Mouse (Mus musculus) liver, adult (tissue): Measurements from ENCODE around the gene Cdx2.

ENCODE experiments used
- GATA4 ChIP-seq: IDR thresholded peaks from 2 replicates; pipeline ENCODE4 v1.6.1; 2014; ENCODE audit warnings: mild to moderate bottlenecking, low read length; ENCODE audit not compliant: insufficient replicate concordance

The Cdx2 gene

DNA sequence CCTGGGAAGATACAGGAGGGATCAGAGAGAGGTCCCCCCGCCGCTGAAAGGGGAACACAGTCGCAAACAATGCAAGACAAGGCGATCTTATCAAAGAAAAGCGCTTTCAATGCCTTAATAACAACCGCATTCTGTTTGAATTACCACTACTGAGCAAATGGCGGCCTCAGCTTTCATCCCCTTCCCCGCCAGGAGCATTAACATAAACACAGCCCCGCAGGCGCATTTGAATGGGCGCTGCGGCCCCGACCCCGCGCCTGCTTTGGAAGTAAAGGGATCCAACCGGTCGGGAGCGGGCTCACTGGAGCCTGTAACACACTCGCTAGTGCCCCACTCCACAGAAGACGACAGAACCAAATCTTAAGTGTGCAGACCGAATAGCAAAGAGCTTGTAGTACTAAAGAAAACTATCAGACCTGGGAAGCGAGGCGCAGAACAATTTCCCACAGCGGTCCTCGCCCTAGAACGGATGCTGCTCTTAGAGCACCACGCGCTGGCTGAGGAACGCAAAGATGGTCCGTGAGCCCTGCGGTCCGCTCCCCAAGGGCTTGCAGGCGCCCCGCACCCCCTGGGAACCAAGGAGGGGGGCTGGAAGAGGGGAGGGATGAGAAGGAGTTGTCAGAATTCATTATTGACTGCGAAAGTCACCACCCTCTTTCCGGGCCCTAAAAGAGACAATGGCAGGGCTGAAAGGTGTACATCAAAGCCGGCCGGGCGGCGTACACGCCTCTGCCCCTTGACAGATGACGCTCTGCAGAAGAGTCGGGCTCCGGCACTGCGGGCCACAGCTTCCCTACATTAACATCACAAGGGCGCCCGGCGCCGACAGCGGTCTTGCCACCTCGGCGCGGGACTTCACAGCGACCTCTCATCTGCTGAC is 2.6 kb downstream of the Cdx2 start:
- no peak for TF ChIP-seq GATA4

DNA sequence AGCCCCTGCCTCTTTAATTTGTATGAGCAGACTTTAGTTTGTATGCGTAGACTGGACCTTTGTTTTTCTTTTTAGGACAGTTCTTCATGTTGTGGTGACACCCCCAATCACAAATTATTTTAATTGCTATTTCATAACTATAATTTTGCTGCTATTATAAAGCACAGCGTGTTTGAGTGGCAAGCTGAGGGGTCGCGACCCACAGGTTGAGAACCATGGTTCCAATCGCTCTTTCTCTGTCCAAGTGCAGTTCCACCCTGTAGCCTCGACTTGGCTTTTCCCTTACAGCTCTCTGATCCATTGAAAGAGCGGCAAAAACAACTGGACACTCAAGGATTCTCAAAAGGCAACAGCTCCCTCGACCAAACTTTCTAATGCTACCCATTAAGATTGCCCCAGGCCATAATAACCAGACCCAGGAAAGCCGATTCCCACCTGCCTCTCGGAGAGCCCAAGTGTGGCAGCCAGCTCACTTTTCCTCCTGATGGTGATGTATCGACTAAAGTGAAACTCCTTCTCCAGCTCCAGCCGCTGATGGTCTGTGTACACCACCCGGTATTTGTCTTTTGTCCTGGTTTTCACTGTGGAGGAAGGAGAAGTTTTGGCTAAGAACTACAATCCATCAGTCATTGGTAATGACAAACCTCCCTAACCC is 4.2 kb downstream of the Cdx2 start:
- no peak for TF ChIP-seq GATA4

- TF ChIP-seq GATA4 = no peak
Observed at GRCm38 (mm10) chr5:147302141-147302540, 4.9 kb downstream of the Cdx2 start.

DNA sequence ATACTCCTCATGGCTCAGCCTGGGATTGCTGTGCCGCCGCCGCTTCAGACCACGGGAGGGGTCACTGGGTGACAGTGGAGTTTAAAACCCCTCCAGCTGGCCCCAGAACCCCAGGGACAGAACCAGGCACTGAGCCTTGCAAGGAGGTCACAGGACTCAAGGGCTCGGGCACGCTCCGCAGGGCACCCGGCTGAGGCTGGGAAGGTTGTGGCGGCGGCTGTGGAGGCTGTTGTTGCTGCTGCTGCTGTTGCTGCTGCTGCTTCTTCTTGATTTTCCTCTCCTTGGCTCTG is 5.3 kb downstream of the Cdx2 start:
- TF ChIP-seq GATA4 = no peak

GRCm38 (mm10) chr5:147300917-147301780 is 5.9 kb downstream of the Cdx2 start:
- TF ChIP-seq GATA4 = no peak

DNA sequence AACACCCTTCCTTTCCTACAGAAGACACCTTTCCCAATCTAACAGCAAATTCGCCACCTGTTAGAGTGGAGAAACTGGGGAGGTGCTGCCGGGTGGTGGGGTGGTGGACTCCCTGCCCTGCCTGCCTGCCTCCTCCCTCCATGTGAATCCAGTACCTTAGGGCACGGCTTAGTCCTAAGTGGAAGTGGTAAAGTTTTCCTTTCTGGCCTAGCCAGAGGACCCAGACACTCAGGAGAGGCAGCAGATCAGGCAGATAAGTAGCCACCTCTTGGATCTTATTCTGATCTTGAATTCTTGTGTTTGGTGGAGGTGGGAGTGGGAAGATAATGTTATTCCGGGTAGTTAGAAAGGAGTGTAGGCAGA is 7.1 kb downstream of the Cdx2 start:
- no peak for TF ChIP-seq GATA4

DNA sequence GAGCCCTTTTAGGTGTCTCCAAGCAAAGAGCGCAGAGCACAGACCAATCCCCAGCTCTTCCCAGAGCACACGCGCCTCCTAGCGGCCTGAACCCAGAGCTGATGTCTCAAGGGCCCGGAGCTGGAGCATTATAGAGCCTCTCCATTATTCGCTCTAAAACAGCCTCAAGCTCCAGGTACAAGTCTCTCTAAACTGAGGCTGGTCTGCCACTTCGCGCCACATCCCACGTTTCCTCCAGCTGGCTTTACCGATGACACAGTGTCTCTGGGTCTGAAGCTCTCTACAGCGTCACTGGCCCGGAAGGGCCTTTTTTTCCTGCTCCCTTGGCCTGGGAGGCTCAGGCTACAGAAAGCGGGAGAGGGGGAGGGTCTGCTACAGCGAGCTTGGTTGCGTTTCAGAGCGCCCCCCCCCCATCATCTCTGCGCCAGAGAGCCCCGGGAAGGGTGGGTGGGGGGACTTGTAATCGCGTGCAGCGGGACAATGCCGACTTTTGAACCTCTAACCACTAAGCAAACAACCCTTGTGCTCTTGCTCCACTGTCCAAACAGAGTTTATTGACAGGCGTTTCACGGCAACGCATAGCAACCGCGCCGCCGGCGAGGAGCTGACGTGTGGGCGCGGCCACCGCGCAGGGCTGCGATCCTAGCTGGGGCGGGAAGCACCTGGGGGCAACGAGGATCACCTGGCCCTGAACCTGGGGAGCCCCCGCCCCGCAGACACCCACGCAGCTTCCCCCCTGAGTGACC is 7.6 kb downstream of the Cdx2 start:
- TF ChIP-seq GATA4 = no peak

- TF ChIP-seq GATA4 = no peak
Observed at GRCm38 (mm10) chr5:147297249-147297648, 9.8 kb downstream of the Cdx2 start.

DNA sequence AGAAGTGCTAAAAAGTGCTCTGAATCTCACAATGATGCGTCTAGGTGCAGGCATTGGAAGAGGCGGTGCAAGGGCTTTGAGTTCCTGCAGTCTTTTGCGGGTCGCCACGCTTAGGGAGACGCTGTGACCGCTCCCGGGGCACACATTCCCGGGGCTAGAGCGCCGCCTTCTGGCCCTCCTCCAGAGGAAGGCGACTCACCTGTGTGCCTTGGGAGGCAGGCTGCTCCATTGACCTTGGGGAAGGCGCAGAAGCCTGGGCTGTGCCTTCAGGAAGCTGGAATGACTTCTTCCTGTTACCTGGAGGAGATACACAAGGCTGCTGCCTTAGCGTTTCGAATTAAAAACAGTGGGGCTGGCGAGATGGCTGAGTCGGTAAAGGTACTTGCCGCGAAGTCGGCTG is 12.9 kb downstream of the Cdx2 start:
- TF ChIP-seq GATA4 = no peak

DNA sequence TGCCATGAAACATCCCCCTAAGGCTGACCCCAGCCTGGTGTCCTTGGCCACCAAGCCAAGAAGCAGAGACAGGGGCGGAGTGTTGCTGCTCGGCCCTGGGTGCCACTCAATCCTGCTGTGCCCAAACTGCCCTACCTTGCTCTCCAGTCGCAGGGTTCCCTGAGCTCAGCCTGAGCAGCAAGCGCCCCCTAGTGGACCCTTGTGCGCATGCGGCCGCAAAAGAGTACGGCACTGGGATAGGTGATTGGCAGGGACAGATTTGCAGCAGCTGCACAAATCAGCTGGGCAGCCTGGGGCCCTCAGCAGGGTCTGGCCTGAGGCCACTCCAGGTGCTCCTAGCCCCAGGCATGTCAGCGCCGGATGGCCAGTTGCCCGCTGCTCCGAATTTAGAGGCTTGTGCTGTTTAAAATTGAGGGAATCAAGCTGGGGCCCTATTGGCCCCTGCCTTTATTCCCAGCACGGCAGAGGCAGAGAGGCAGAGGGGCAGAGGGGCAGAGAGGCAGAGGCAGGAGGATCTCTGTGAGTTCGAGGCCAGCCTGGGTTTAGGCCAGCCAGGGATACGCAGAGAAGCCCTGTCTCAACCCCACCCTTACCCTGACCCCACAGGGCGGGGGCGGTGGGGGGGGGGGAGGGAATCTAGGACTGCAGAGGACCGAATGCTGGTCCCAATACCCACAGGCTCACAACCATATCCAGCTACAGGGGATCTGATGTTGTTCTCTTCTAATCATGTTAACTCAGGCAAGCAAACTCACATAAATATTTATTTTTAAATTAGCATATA is 13.8 kb downstream of the Cdx2 start:
- TF ChIP-seq GATA4 = no peak

- TF ChIP-seq GATA4 = no peak
Observed at GRCm38 (mm10) chr5:147292506-147293120, 14.5 kb downstream of the Cdx2 start.

- TF ChIP-seq GATA4 = no peak
Observed at GRCm38 (mm10) chr5:147291764-147292505, 15.1 kb downstream of the Cdx2 start.

GRCm38 (mm10) chr5:147284365-147284764 is 22.7 kb downstream of the Cdx2 start:
- TF ChIP-seq GATA4 = no peak
